Mouse (Mus musculus) small intestine, adult 2 months (tissue): ENCODE results near the gene Art3. TPM values are rescaled to one million over a fixed set of nuclear protein-coding genes. Genes with fewer than 3 reads are reported as not detected.

Experiments used
- H3K27ac ChIP-seq: fragments of 200-500 bp; 2 replicates; pipeline ENCODE4 v1.5.1; 2012; ENCODE audit warnings: low read depth, low read length, control low read depth, inconsistent platforms; ENCODE audit not compliant: insufficient read depth
- H3K27me3 ChIP-seq: fragments of 200-500 bp; 2 replicates; pipeline ENCODE4 v1.6.1; 2012; ENCODE audit warnings: mild to moderate bottlenecking, moderate library complexity, low read length, inconsistent platforms; ENCODE audit not compliant: control insufficient read depth, insufficient read depth
- H3K36me3 ChIP-seq: fragments of 200-500 bp; 2 replicates; pipeline ENCODE4 v1.6.1; 2012; ENCODE audit warnings: mild to moderate bottlenecking, low read length, control low read depth, inconsistent platforms; ENCODE audit not compliant: control insufficient read depth, insufficient read depth
- H3K4me1 ChIP-seq: fragments of 200-500 bp; 2 replicates; pipeline ENCODE4 v1.6.1; 2012; ENCODE audit warnings: low read length, inconsistent platforms, mixed read lengths; ENCODE audit not compliant: control insufficient read depth, insufficient read depth, insufficient read length
- H3K4me3 ChIP-seq: fragments of 200-500 bp; 2 replicates; pipeline ENCODE4 v1.5.1; 2012; ENCODE audit warnings: low read depth, mild to moderate bottlenecking, control low read depth, inconsistent platforms, low read length, moderate library complexity
- CTCF ChIP-seq: fragments of 200-500 bp; IDR thresholded peaks from 2 replicates; pipeline ENCODE4 v1.5.1; 2012; ENCODE audit warnings: low read depth, mild to moderate bottlenecking, control low read depth, inconsistent platforms, low read length, moderate library complexity, mixed read lengths; ENCODE audit not compliant: insufficient replicate concordance, insufficient read length; ENCODE audit errors: extremely low read depth
- POLR2A ChIP-seq: fragments of 200-500 bp; IDR thresholded peaks from 2 replicates; pipeline ENCODE4 v1.6.1; 2012; ENCODE audit warnings: low read depth, mild to moderate bottlenecking, control low read depth, inconsistent platforms, low read length, moderate library complexity
- WGBS: fragments of 180-500 bp; shearing (Covaris S2); methylation state at CpG from one replicate; pipeline ENCODE4 v1.1.7; 2018; 5-methylcytosine and 5-hydroxymethylcytosine counted together
- polyA plus RNA-seq: library from polyadenylated mRNA; depleted of rRNA; stranded (reverse); fragments of >200 nt; gene quantifications from 2 replicates; pipeline ENCODE4 v1.2.3, GENCODE M21; 2012; rRNA removed

Gene Art3
- 1.1 and 1.9 TPM in 2 replicates for polyA plus RNA-seq

DNA sequence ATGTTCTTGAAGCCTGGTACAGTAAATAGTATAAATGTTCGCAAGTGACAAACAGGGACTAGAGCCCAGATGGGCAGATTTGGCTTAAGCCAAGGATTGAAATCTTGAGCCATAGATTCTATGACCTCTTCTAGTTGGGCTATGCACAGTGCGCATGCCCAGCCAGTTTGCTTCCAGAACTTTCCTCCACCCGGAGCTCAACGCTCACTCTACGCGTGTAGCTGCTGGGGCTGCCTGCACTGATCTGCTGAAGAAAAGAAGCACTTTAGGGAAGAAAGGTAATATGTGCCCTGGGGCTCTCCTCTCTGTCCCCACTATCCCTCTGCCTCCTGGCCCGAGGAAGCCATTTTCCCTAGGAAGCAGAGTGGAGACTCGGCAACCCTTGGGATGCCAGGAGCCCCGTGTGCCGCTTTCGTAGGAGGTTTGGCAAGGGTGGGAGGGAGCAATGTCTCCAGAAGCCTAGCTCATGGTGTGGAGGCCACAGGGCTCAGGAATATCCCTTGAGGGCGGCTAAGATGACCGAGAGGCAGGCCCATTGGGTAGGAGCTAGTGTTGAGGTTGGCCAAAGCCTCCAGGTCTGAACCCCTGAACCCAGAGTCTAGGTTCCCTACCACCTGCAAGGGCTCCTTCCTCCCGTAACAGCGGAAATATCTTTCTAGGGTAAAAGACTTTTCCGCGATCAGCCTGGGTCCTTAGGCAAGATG, at the start of gene Art3:
Gene Art3, plus strand, starts transcription at position 193 of the 704 bp plus-strand sequence.
- Histone ChIP-seq H3K4me3 (peak within 1 kb of the TSS; percentile 23; the same call in 1 of the 2 replicates), H3K27ac (peak within 1 kb of the TSS; percentile 43), H3K27me3 (no peaks in the 10 kb centered on the region), H3K4me1 (peaks cover 13% of the 10 kb centered on the region), H3K36me3 (no peaks in the 10 kb centered on the region)
- TF ChIP-seq POLR2A (no peak), CTCF (no peak)
- 82% methylated on average over 17 of the region's 17 CpGs for WGBS

- no peak for TF ChIP-seq POLR2A
- no peak for TF ChIP-seq CTCF
- WGBS = 37% methylated on average over 4 of the region's 4 CpGs
- H3K4me1 ChIP-seq = peaks cover 24% of the 10 kb centered on the region; the same call in 1 of the 2 replicates
- H3K27ac ChIP-seq = peak overlapping the region; percentile 98
- no peak overlapping the region for H3K4me3 ChIP-seq
- no peaks in the 10 kb centered on the region for H3K27me3 ChIP-seq
- peaks cover 11% of the 10 kb centered on the region for H3K36me3 ChIP-seq
Observed at GRCm38 (mm10) chr5:92282571-92282970, 49.1 kb upstream of the Art3 start.

DNA sequence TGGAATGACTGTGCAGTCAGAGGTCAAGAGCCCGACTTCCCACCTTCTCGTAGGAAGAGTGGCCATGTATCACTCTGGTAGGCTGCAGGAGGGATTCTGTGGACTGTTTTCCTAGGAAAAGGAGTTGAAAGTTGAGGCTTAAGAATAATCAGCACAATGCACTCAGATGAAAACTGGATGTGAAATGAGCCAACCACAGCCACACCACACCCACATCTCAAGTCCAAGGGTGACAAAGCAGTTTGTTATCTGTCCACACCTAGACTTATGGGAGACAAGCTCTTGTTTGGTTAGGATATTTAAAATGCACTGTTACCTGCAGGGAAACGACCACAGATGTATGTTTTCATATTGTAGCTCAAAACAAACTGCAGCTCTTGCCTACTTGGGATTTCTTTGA, 48.5 kb upstream of the Art3 start:
- Histone ChIP-seq H3K4me3 (peak overlapping the region; percentile 28; the same call in 1 of the 2 replicates), H3K27ac (peak overlapping the region; percentile 98), H3K4me1 (peaks cover 24% of the 10 kb centered on the region; the same call in 1 of the 2 replicates), H3K36me3 (peaks cover 17% of the 10 kb centered on the region), H3K27me3 (no peaks in the 10 kb centered on the region)
- no peak for TF ChIP-seq CTCF
- no peak for TF ChIP-seq POLR2A
- 14% methylated on average over 3 of the region's 3 CpGs for WGBS

- no peak for TF ChIP-seq POLR2A
- TF ChIP-seq CTCF = no peak
- Histone ChIP-seq H3K27me3 (no peaks in the 10 kb centered on the region), H3K27ac (no peak overlapping the region), H3K4me3 (no peak overlapping the region), H3K36me3 (peaks cover 34% of the 10 kb centered on the region), H3K4me1 (peaks cover 18% of the 10 kb centered on the region; the same call in 1 of the 2 replicates)
- WGBS = 76% methylated on average over 6 of the region's 6 CpGs
Observed at GRCm38 (mm10) chr5:92287840-92288239, 43.8 kb upstream of the Art3 start.

DNA sequence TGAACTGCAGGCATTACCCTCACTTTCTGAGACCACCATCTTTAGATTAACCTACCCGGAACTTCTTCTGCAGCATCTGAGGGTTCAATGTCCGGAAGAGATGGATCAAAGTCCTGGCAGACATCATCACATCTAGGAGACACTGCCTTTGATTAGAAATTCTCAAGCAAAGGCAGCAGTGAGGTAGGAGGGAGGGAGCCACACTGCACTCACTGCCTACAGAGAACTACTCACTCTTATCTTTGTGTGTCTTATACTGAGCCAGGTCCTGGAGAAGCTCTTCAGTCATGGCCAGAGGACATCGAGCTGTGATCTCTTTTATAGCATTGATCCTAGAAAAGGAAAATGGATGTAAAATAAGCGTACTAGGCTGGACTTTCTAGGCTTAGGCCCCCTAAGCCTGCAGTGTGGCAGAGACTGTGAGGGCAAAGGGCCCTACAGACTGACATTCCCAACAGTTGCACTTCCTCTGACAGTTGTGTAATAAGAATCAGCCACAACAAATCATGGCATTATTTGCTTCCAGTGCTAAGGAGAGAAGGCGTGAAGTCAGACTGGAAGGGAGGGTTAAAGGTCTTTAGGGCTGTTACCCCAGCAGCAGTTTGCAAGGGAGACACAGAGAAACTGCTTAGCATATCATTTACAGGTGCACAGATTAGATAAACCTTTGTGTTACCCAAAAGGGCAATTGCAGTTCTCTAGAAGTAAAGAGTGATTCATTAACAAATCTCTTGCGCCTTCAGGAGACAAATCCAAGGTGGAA, 39.8 kb upstream of the Art3 start:
- H3K27ac ChIP-seq = peak overlapping the region; percentile 98
- 33% methylated on average over 6 of the region's 6 CpGs for WGBS
- peaks cover 37% of the 10 kb centered on the region for H3K36me3 ChIP-seq
- no peaks in the 10 kb centered on the region for H3K27me3 ChIP-seq
- peaks cover 31% of the 10 kb centered on the region; the same call in 1 of the 2 replicates for H3K4me1 ChIP-seq
- TF ChIP-seq CTCF = no peak
- TF ChIP-seq POLR2A = no peak
- H3K4me3 ChIP-seq = peak overlapping the region; percentile 1; the same call in 1 of the 2 replicates

DNA sequence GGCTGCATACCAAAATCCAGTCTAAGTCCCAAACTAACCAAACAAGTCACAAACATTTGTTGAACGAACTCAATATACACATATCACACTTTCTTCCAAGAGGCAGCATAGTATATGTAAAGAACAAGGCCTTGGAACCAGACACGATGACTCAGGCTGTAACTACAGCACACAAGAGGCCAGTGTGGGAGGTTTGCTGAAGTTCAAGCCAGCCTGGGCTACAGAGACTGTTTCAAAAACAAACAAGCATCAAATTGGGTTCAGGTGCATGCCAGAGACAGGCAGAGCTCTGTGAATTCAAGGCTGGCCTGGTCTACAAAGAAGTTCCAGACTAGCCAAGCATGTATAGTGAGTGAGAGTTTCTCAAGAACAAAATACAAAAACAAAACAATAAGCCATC, 37.1 kb upstream of the Art3 start:
- WGBS = 66% methylated on average over 2 of the region's 2 CpGs
- Histone ChIP-seq H3K4me3 (no peak overlapping the region), H3K27ac (peak overlapping the region; percentile 55), H3K27me3 (no peaks in the 10 kb centered on the region), H3K4me1 (peaks cover 31% of the 10 kb centered on the region; the same call in 1 of the 2 replicates), H3K36me3 (peaks cover 27% of the 10 kb centered on the region)
- no peak for TF ChIP-seq POLR2A
- no peak for TF ChIP-seq CTCF

DNA sequence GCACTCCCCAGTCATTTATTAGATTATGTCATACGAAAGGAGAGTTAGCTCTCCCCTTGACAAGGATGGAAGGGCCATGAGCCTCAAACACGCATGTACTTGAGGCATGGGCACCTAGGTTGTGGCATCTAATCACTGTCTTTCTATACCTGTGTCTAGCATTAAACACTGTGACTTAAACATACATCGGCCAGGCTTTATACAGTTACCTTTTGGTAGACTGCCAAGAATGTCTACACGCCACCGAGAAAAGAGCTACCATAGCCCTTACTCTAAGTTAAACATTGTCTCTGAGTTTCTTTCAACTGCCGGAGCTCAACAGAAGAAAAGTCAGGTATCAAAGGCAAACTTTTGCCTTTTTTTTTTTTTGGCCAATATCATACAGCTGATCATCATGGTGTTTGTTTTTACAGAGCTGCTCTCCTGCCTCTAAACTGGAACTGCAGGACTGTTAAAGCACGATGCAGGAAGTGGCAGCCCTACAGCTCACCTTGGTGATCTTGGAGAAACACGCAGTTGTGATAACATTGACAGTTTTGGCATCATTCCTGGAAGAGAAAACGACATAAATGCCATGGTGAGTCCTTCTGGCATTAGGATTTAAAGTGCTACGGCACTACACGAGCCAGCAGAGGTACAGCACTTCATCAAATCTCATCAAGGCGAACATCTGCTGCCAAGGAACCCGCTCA, 29.3 kb upstream of the Art3 start:
- no peaks in the 10 kb centered on the region for H3K4me1 ChIP-seq
- H3K4me3 ChIP-seq = no peak overlapping the region
- no peak for TF ChIP-seq CTCF
- TF ChIP-seq POLR2A = no peak
- no peaks in the 10 kb centered on the region for H3K27me3 ChIP-seq
- 25% methylated on average over 13 of the region's 13 CpGs for WGBS
- peaks cover 45% of the 10 kb centered on the region for H3K36me3 ChIP-seq
- peak overlapping the region; percentile 7; the same call in 1 of the 2 replicates for H3K27ac ChIP-seq
